Mouse (Mus musculus) erythroblast, embryonic 14.5 days (primary cell): ENCODE results near the gene Prap1. TPM values are rescaled to one million over a fixed set of nuclear protein-coding genes. Genes with fewer than 3 reads are reported as not detected.

Source experiments
- H3K27me3 ChIP-seq: 2 replicates; pipeline ENCODE4 v1.6.1; 2012; ENCODE audit warnings: inconsistent platforms; ENCODE audit not compliant: control insufficient read depth
- H3K36me3 ChIP-seq: 2 replicates; pipeline ENCODE4 v1.6.1; 2012; ENCODE audit warnings: mild to moderate bottlenecking, inconsistent platforms; ENCODE audit not compliant: control insufficient read depth
- H3K4me1 ChIP-seq: 2 replicates; pipeline ENCODE4 v1.6.1; 2012; ENCODE audit warnings: inconsistent platforms; ENCODE audit not compliant: control insufficient read depth
- H3K4me3 ChIP-seq: replicated peaks from 2 replicates; pipeline ENCODE3; 2012; ENCODE audit warnings: moderate library complexity, mild to moderate bottlenecking, inconsistent platforms
- H3K9me3 ChIP-seq: 2 replicates; pipeline ENCODE4 v1.6.1; 2012; ENCODE audit warnings: low read length, inconsistent platforms, mixed read lengths; ENCODE audit not compliant: control insufficient read depth
- GATA1 ChIP-seq: IDR thresholded peaks from 2 replicates; pipeline ENCODE4 v1.6.1; 2012; ENCODE audit warnings: low read length, inconsistent platforms, mixed read lengths
- TAL1 ChIP-seq: IDR thresholded peaks from 3 replicates; pipeline ENCODE4 v1.6.1; 2012; ENCODE audit warnings: low read length, inconsistent platforms, mixed read lengths
- polyA plus RNA-seq: library from polyadenylated mRNA; stranded (reverse); fragments of >175 nt; gene quantifications from 2 replicates; pipeline ENCODE4 v1.2.3, GENCODE M21; 2012

Prap1 gene
- not detected in 2 replicates for polyA plus RNA-seq

GRCm38 (mm10) chr7:140092924-140093528, at the start of gene Prap1:
Prap1 (plus strand) TSS chr7:140093395.
- no peaks in the 10 kb centered on the region for H3K9me3 ChIP-seq
- no peak for TF ChIP-seq GATA1
- no peak for TF ChIP-seq TAL1
- H3K4me3 ChIP-seq, result no peak within 1 kb of the TSS
- H3K4me1 ChIP-seq, result no peaks in the 10 kb centered on the region; the same call in 1 of the 2 replicates
- H3K36me3 ChIP-seq, result no peaks in the 10 kb centered on the region
- H3K27me3 ChIP-seq, result no peaks in the 10 kb centered on the region

- TF ChIP-seq GATA1 (no peak), TAL1 (no peak)
- H3K27me3 ChIP-seq, result peaks cover 66% of the 10 kb centered on the region
These were observed 47.6 kb upstream of the Prap1 start for GRCm38 (mm10) chr7:140045546-140045945.

GRCm38 (mm10) chr7:140047811-140048311, 45.3 kb upstream of the Prap1 start:
- Histone ChIP-seq H3K36me3 (no peaks in the 10 kb centered on the region), H3K27me3 (peaks cover 88% of the 10 kb centered on the region), H3K4me1 (peaks cover 8% of the 10 kb centered on the region), H3K9me3 (peaks cover 2% of the 10 kb centered on the region; the same call in 1 of the 2 replicates), H3K4me3 (no peak overlapping the region)
- TF ChIP-seq TAL1 (no peak), GATA1 (no peak)

More at GRCm38 (mm10) chr7:140045546-140045945, 47.6 kb upstream of the Prap1 start:
- Histone ChIP-seq H3K9me3 (peaks cover 2% of the 10 kb centered on the region; the same call in 1 of the 2 replicates), H3K4me1 (peaks cover 14% of the 10 kb centered on the region), H3K36me3 (peaks cover 8% of the 10 kb centered on the region), H3K4me3 (no peak overlapping the region)

GRCm38 (mm10) chr7:140048361-140049114, 44.7 kb upstream of the Prap1 start, which contains the start of gene Msx3:
Msx3 (minus strand) TSS chr7:140049089.
- H3K27me3 ChIP-seq, result peaks cover 94% of the 10 kb centered on the region
- H3K4me1 ChIP-seq, result peaks cover 4% of the 10 kb centered on the region
- H3K36me3 ChIP-seq, result no peaks in the 10 kb centered on the region
- no peak within 1 kb of the TSS for H3K4me3 ChIP-seq
- TF ChIP-seq GATA1 (no peak), TAL1 (no peak)
- peaks cover 2% of the 10 kb centered on the region; the same call in 1 of the 2 replicates for H3K9me3 ChIP-seq

- H3K4me3 ChIP-seq, result no peak overlapping the region
These were observed 44.0 kb upstream of the Prap1 start for GRCm38 (mm10) chr7:140049115-140049689.

GRCm38 (mm10) chr7:140054124-140054523, 39.1 kb upstream of the Prap1 start:
- Histone ChIP-seq H3K4me3 (no peak overlapping the region), H3K9me3 (0 out of 2 replicates have a peak, but pooled peaks cover 2% of the 10 kb centered on the region), H3K27me3 (peaks cover 92% of the 10 kb centered on the region), H3K36me3 (no peaks in the 10 kb centered on the region), H3K4me1 (peaks cover 4% of the 10 kb centered on the region)
- no peak for TF ChIP-seq GATA1
- no peak for TF ChIP-seq TAL1

More at GRCm38 (mm10) chr7:140049115-140049689, 44.0 kb upstream of the Prap1 start:
- TF ChIP-seq GATA1, result no peak
- TF ChIP-seq TAL1, result no peak
- Histone ChIP-seq H3K36me3 (no peaks in the 10 kb centered on the region), H3K27me3 (peaks cover 95% of the 10 kb centered on the region), H3K9me3 (peaks cover 2% of the 10 kb centered on the region; the same call in 1 of the 2 replicates), H3K4me1 (peaks cover 4% of the 10 kb centered on the region)

- H3K9me3 ChIP-seq, result 0 out of 2 replicates have a peak, but pooled peaks cover 2% of the 10 kb centered on the region
- TF ChIP-seq GATA1 (no peak), TAL1 (no peak)
- H3K27me3 ChIP-seq, result peaks cover 94% of the 10 kb centered on the region
- no peaks in the 10 kb centered on the region for H3K36me3 ChIP-seq
- H3K4me3 ChIP-seq, result no peak overlapping the region
- no peaks in the 10 kb centered on the region for H3K4me1 ChIP-seq
These were observed 35.5 kb upstream of the Prap1 start for GRCm38 (mm10) chr7:140057413-140058407.

GRCm38 (mm10) chr7:140058528-140058927, 34.7 kb upstream of the Prap1 start:
- Histone ChIP-seq H3K4me3 (no peak overlapping the region), H3K27me3 (peaks cover 93% of the 10 kb centered on the region), H3K9me3 (0 out of 2 replicates have a peak, but pooled peaks cover 2% of the 10 kb centered on the region), H3K36me3 (no peaks in the 10 kb centered on the region), H3K4me1 (no peaks in the 10 kb centered on the region)
- TF ChIP-seq GATA1 (no peak), TAL1 (no peak)
